ENCODE assay signal across 21 mouse cellular contexts in the genomic region with DNA sequence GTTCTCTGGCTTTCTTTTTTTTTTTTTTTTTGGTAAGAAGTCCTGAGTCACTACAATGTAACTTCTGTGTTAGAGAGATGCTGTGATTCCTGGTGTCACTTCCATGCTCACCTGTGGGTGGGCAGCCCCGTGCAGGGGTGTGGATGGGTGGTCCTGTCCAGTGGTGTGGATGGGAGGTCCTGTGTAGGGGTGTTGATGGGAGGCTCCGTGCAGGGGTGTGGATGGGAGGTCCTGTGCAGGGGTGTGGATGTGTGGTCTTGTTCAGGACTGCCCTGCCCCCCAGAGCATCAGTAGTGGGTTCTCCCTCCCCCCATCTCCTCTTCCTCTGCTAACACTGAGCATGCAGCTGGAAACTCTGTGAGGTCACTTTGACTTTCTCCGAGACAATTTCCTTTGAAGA. TPM values are rescaled to one million over a fixed set of nuclear protein-coding genes. Genes with fewer than 3 reads are reported as not detected.
DNase-seq lines count a peak whose midpoint lies in the region; ATAC-seq and TF ChIP-seq lines count a peak whose summit lies in the region.
"Had no signal": no experiment of that assay in that cellular context is flagged by ENCODE, and none has a peak within 500 bp of the region (broad histone marks: within the 10 kb centered on the region; RNA-seq: fewer than 3 reads in every experiment).

No protein-coding gene starts in this region.

- no peak for ATAC-seq in forebrain, embryonic 15.5 days (replicated peaks)
- no peak for ATAC-seq in kidney, postnatal 0 days (replicated peaks; ENCODE audit: low FRiP score, low read depth)
- ATAC-seq in embryonic facial prominence, embryonic 14.5 days (ENCODE audit: low read depth), result no peak
- ATAC-seq: CD4-positive, CD25-positive, alpha-beta regulatory T cell, adult 4 months; forebrain, embryonic 14.5 days; hindbrain, postnatal 0 days had no signal

- no peak overlapping the region for H3K4me3 ChIP-seq in forebrain, embryonic 10.5 days
- no peak overlapping the region for H3K4me3 ChIP-seq in forebrain, embryonic 15.5 days
- H3K4me3 ChIP-seq in kidney, postnatal 0 days (replicated peaks; ENCODE audit: low read depth, low read length), result no peak overlapping the region
- H3K4me3 ChIP-seq in embryonic facial prominence, embryonic 14.5 days (ENCODE audit: low read depth, low read length), result no peak overlapping the region
- H3K4me3 ChIP-seq: embryonic facial prominence, embryonic 13.5 days; hindbrain, embryonic 13.5 days had no signal

- H3K27me3 ChIP-seq in forebrain, embryonic 10.5 days (ENCODE audit: poor library complexity, severe bottlenecking), result no peaks in the 10 kb centered on the region
- H3K27me3 ChIP-seq in forebrain, embryonic 15.5 days, result no peaks in the 10 kb centered on the region
- H3K27me3 ChIP-seq in kidney, postnatal 0 days (ENCODE audit: insufficient read depth, low read length), result no peaks in the 10 kb centered on the region
- no peaks in the 10 kb centered on the region for H3K27me3 ChIP-seq in embryonic facial prominence, embryonic 14.5 days (replicated peaks; ENCODE audit: control insufficient read depth, insufficient read depth, low read length)
- H3K27me3 ChIP-seq: hindbrain, embryonic 13.5 days had no signal

- TF ChIP-seq CTCF in kidney, postnatal 0 days (IDR thresholded peaks at IDR 0.05; ENCODE audit: low read depth), result no peak
- no peak for TF ChIP-seq CTCF in brain, embryonic 14.5 days (IDR thresholded peaks at IDR 0.05; ENCODE audit: borderline replicate concordance, extremely low read depth, insufficient read depth, insufficient read length)

- 50% methylated on average over 3 of the region's 3 CpGs for WGBS in forebrain, embryonic 10.5 days
- 48% methylated on average over 3 of the region's 3 CpGs for WGBS in forebrain, embryonic 15.5 days
- 32% methylated on average over 3 of the region's 3 CpGs for WGBS in kidney, postnatal 0 days
- WGBS in embryonic facial prominence, embryonic 14.5 days, result 44% methylated on average over 3 of the region's 3 CpGs

- H3K4me2 ChIP-seq in forebrain, embryonic 15.5 days (replicated peaks), result no peak overlapping the region
- H3K4me2 ChIP-seq in kidney, postnatal 0 days (ENCODE audit: low read length), result no peak overlapping the region
- no peak overlapping the region for H3K4me2 ChIP-seq in embryonic facial prominence, embryonic 14.5 days (ENCODE audit: low read depth, low read length)
- H3K4me2 ChIP-seq: embryonic facial prominence, embryonic 13.5 days; hindbrain, embryonic 13.5 days had no signal

- H3K36me3 ChIP-seq in forebrain, embryonic 10.5 days (replicated peaks), result no peaks in the 10 kb centered on the region
- H3K36me3 ChIP-seq in forebrain, embryonic 15.5 days, result no peaks in the 10 kb centered on the region
- no peaks in the 10 kb centered on the region for H3K36me3 ChIP-seq in kidney, postnatal 0 days (ENCODE audit: insufficient read depth, low read length)
- no peaks in the 10 kb centered on the region for H3K36me3 ChIP-seq in embryonic facial prominence, embryonic 14.5 days (ENCODE audit: control insufficient read depth, insufficient read depth, low read length)
- H3K36me3 ChIP-seq: embryonic facial prominence, embryonic 13.5 days; G1E; hindbrain, embryonic 13.5 days had no signal

- no peak for TF ChIP-seq POLR2A in brain, embryonic 14.5 days (IDR thresholded peaks at IDR 0.05; ENCODE audit: borderline replicate concordance, extremely low read depth, insufficient read depth, insufficient read length, poor library complexity, severe bottlenecking)

- no peak for DNase-seq in forebrain, embryonic 10.5 days (ENCODE audit: extremely low spot score, low spot score)
- DNase-seq in kidney, postnatal 0 days (ENCODE audit: low spot score), result peak; percentile 41
- no peak for DNase-seq in kidney, postnatal 4 days
- peak; percentile 18 for DNase-seq in brain, embryonic 14.5 days (ENCODE audit: low read depth)
- peak; percentile 28 for DNase-seq in embryonic facial prominence, embryonic 14.5 days (ENCODE audit: low spot score)
- no peak for DNase-seq in ovary, postnatal 14 days (ENCODE audit: low spot score)
- DNase-seq: adrenal gland, adult 8-10 months; adrenal gland, postnatal 36 days; B cell, adult 2 months; cerebellum, adult 11 months; cerebellum, adult 9-10 months; gastrocnemius, postnatal 36 days; heart, adult 11 months; heart, postnatal 14 days had no signal

- 0 out of 2 replicates have a peak overlapping the region, but pooled peaks have one; percentile 4 for H3K27ac ChIP-seq in forebrain, embryonic 10.5 days
- no peak overlapping the region for H3K27ac ChIP-seq in forebrain, embryonic 15.5 days (replicated peaks)
- no peak overlapping the region for H3K27ac ChIP-seq in kidney, postnatal 0 days
- H3K27ac ChIP-seq in embryonic facial prominence, embryonic 14.5 days (replicated peaks; ENCODE audit: low read depth, low read length), result no peak overlapping the region
- H3K27ac ChIP-seq: embryonic facial prominence, embryonic 13.5 days; hindbrain, embryonic 13.5 days; hindbrain, postnatal 0 days had no signal

- peaks cover 29% of the 10 kb centered on the region for H3K4me1 ChIP-seq in forebrain, embryonic 10.5 days
- 0 out of 2 replicates have a peak, but pooled peaks cover 3% of the 10 kb centered on the region for H3K4me1 ChIP-seq in forebrain, embryonic 15.5 days
- no peaks in the 10 kb centered on the region for H3K4me1 ChIP-seq in kidney, postnatal 0 days (replicated peaks; ENCODE audit: insufficient read depth, low read length)
- peaks cover 3% of the 10 kb centered on the region; the same call in 1 of the 2 replicates for H3K4me1 ChIP-seq in embryonic facial prominence, embryonic 14.5 days (ENCODE audit: control insufficient read depth, insufficient read depth, low read length)

- H3K9me3 ChIP-seq in forebrain, embryonic 10.5 days, result no peaks in the 10 kb centered on the region
- no peaks in the 10 kb centered on the region for H3K9me3 ChIP-seq in forebrain, embryonic 15.5 days
- no peaks in the 10 kb centered on the region for H3K9me3 ChIP-seq in kidney, postnatal 0 days (replicated peaks; ENCODE audit: low read length)
- no peaks in the 10 kb centered on the region for H3K9me3 ChIP-seq in embryonic facial prominence, embryonic 14.5 days (ENCODE audit: control insufficient read depth, low read length)
- H3K9me3 ChIP-seq: embryonic facial prominence, embryonic 13.5 days; hindbrain, embryonic 13.5 days had no signal

- no peak overlapping the region for H3K9ac ChIP-seq in forebrain, embryonic 15.5 days (replicated peaks)
- H3K9ac ChIP-seq in kidney, postnatal 0 days (ENCODE audit: low read depth, low read length), result no peak overlapping the region
- no peak overlapping the region for H3K9ac ChIP-seq in embryonic facial prominence, embryonic 14.5 days (ENCODE audit: low read depth, low read length)
- H3K9ac ChIP-seq: embryonic facial prominence, embryonic 13.5 days; hindbrain, embryonic 13.5 days had no signal

RNA-seq across cellular contexts. Expression of gene Hrh1, which starts 34.9 kb away (rescaled TPM):
- 0.17 and 0.21 TPM in 2 replicates for polyA plus RNA-seq in forebrain, embryonic 10.5 days (2016; fragmentation: Nextera tagmentation; extraction: Ambion mirVana)
- polyA plus RNA-seq in forebrain, embryonic 15.5 days (2015; fragmentation: Nextera tagmentation; extraction: Ambion mirVana), result 0.65 and 0.73 TPM in 2 replicates
- 0.17 and 0.23 TPM in 2 replicates for polyA plus RNA-seq in kidney, postnatal 0 days (2015; fragmentation: Nextera tagmentation; extraction: Ambion mirVana)
- polyA plus RNA-seq in brain, embryonic 14.5 days (2012; rRNA removed), result 0.42 and 0.50 TPM in 2 replicates
- 0.21 TPM in 1 of 2 replicates, not detected in the other for polyA plus RNA-seq in embryonic facial prominence, embryonic 14.5 days (2014; fragmentation: Nextera tagmentation; extraction: Ambion mirVana)
- polyA plus RNA-seq: CD4-positive, CD25-positive, alpha-beta regulatory T cell, adult 4 months; embryonic facial prominence, embryonic 13.5 days; G1E had no signal

Comparison
In these comparisons a context has a peak if more than half of its experiments do, and no peak if none do; other contexts are left out.
1. DNase-seq: peak in kidney, postnatal 0 days (single experiment), brain, embryonic 14.5 days (single experiment) and embryonic facial prominence, embryonic 14.5 days (single experiment); none in forebrain, embryonic 10.5 days (single experiment), kidney, postnatal 4 days (0 of 2) and ovary, postnatal 14 days (single experiment).